Mouse (Mus musculus) midbrain, postnatal 0 days (tissue): ENCODE results near the gene Adgb. TPM values are rescaled to one million over a fixed set of nuclear protein-coding genes. Genes with fewer than 3 reads are reported as not detected.

Experiments used
- ATAC-seq: fragments of 200-750 bp; cut with Nextera tagmentation; 2 replicates; pipeline ENCODE4 v1.8.0; 2017; ENCODE audit warnings: moderate number of reproducible peaks, mild to moderate bottlenecking, moderate TSS enrichment, moderate library complexity; ENCODE audit not compliant: low FRiP score
- DNase-seq: peaks from one replicate; pipeline ENCODE4 v3.0.0-alpha.2; 2015; ENCODE audit warnings: low spot score
- H3K27ac ChIP-seq: fragments of 300-500 bp; sonication (generic); 2 replicates; pipeline ENCODE4 v1.5.1; 2014; ENCODE audit warnings: low read depth, mild to moderate bottlenecking, low read length, mixed read lengths
- H3K27me3 ChIP-seq: fragments of 300-500 bp; sonication (generic); 2 replicates; pipeline ENCODE4 v1.6.1; 2014; ENCODE audit warnings: low read length, control low read depth, mixed read lengths; ENCODE audit not compliant: insufficient read depth
- H3K36me3 ChIP-seq: fragments of 300-500 bp; sonication (generic); 2 replicates; pipeline ENCODE4 v1.6.1; 2014; ENCODE audit warnings: low read length, control low read depth, mixed read lengths; ENCODE audit not compliant: insufficient read depth
- H3K4me1 ChIP-seq: fragments of 300-500 bp; sonication (generic); 2 replicates; pipeline ENCODE4 v1.6.1; 2014; ENCODE audit warnings: mild to moderate bottlenecking, control low read depth, antibody characterized with exemption, low read length, mixed read lengths; ENCODE audit not compliant: insufficient read depth
- H3K4me2 ChIP-seq: fragments of 300-500 bp; sonication (generic); 2 replicates; pipeline ENCODE4 v1.6.1; 2014; ENCODE audit warnings: low read depth, mild to moderate bottlenecking, low read length, mixed read lengths; ENCODE audit not compliant: poor library complexity, severe bottlenecking
- H3K4me3 ChIP-seq: fragments of 300-500 bp; sonication (generic); 2 replicates; pipeline ENCODE4 v1.5.1; 2014; ENCODE audit warnings: low read depth, mild to moderate bottlenecking, low read length, moderate library complexity
- H3K9ac ChIP-seq: fragments of 300-500 bp; sonication (generic); replicated peaks from 2 replicates; pipeline ENCODE4 v1.6.1; 2014; ENCODE audit warnings: mild to moderate bottlenecking, low read length, moderate library complexity, mixed read lengths; ENCODE audit not compliant: poor library complexity, severe bottlenecking
- H3K9me3 ChIP-seq: fragments of 300-500 bp; sonication (generic); 2 replicates; pipeline ENCODE4 v1.6.1; 2016; ENCODE audit warnings: low read length, control low read depth
- CTCF ChIP-seq: IDR thresholded peaks from 2 replicates; pipeline ENCODE4 v1.5.1; 2016; ENCODE audit warnings: antibody characterized with exemption, mild to moderate bottlenecking
- WGBS: fragments of 180-500 bp; shearing (Covaris S2); extraction: QIAGEN DNeasy Blood & Tissue Kit; methylation state at CpG from one replicate; pipeline ENCODE4 v1.1.7; 2014; 5-methylcytosine and 5-hydroxymethylcytosine counted together
- polyA plus RNA-seq: library from polyadenylated mRNA; unstranded; fragments of >200 nt; fragmentation: Nextera tagmentation; extraction: Ambion mirVana; gene quantifications from 2 replicates; pipeline ENCODE4 v1.2.1, GENCODE M21; 2015
- total RNA-seq: library from RNA; depleted of rRNA; stranded (reverse); fragments of >200 nt; gene quantifications from 2 replicates; pipeline ENCODE4 v1.2.3, GENCODE M21; 2014

The Adgb gene
- total and polyA plus RNA-seq, 2 experiments from 2014 or later = 0.33 to 0.36 TPM

- no peak for DNase-seq
- TF ChIP-seq CTCF = no peak
- no peaks in the 10 kb centered on the region for H3K36me3 ChIP-seq
- H3K4me3 ChIP-seq = no peak overlapping the region
- no peak for ATAC-seq
- H3K27ac ChIP-seq = no peak overlapping the region
- no peak overlapping the region for H3K4me2 ChIP-seq
- H3K4me1 ChIP-seq = no peaks in the 10 kb centered on the region
- H3K9ac ChIP-seq = no peak overlapping the region
- no peaks in the 10 kb centered on the region for H3K27me3 ChIP-seq
- H3K9me3 ChIP-seq = no peaks in the 10 kb centered on the region
- 81% methylated on average over 2 of the region's 2 CpGs for WGBS
Observed at GRCm38 (mm10) chr10:10325560-10325959, 146.6 kb downstream of the Adgb start.

- ATAC-seq = no peak
- Histone ChIP-seq H3K36me3 (no peaks in the 10 kb centered on the region), H3K27me3 (no peaks in the 10 kb centered on the region), H3K4me3 (no peak overlapping the region), H3K4me1 (no peaks in the 10 kb centered on the region), H3K4me2 (no peak overlapping the region), H3K9ac (no peak overlapping the region), H3K27ac (no peak overlapping the region), H3K9me3 (no peaks in the 10 kb centered on the region)
- 87% methylated on average over 11 of the region's 11 CpGs for WGBS
- DNase-seq = no peak
- no peak for TF ChIP-seq CTCF
Observed at GRCm38 (mm10) chr10:10322961-10323360, 149.2 kb downstream of the Adgb start.

- Histone ChIP-seq H3K27me3 (no peaks in the 10 kb centered on the region), H3K9me3 (no peaks in the 10 kb centered on the region), H3K36me3 (no peaks in the 10 kb centered on the region), H3K4me3 (peak overlapping the region; percentile 23), H3K9ac (no peak overlapping the region), H3K27ac (no peak overlapping the region), H3K4me2 (peak overlapping the region; percentile 49), H3K4me1 (no peaks in the 10 kb centered on the region)
- TF ChIP-seq CTCF = peak; percentile 99
- ATAC-seq (peak; percentile 90), DNase-seq (peak; percentile 88)
- WGBS = 9% methylated on average over 20 of the region's 20 CpGs
Observed at GRCm38 (mm10) chr10:10321119-10321781, 150.9 kb downstream of the Adgb start.

- no peak for TF ChIP-seq CTCF
- WGBS = 24% methylated on average over 10 of the region's 10 CpGs
- Histone ChIP-seq H3K36me3 (no peaks in the 10 kb centered on the region), H3K4me2 (peak overlapping the region; percentile 49), H3K9me3 (no peaks in the 10 kb centered on the region), H3K9ac (no peak overlapping the region), H3K27ac (no peak overlapping the region), H3K27me3 (no peaks in the 10 kb centered on the region), H3K4me3 (peak overlapping the region; percentile 23), H3K4me1 (no peaks in the 10 kb centered on the region)
- ATAC-seq (peak; percentile 36; the same call in 1 of the 2 replicates), DNase-seq (no peak)
Observed at GRCm38 (mm10) chr10:10320364-10321083, 151.6 kb downstream of the Adgb start.

DNA sequence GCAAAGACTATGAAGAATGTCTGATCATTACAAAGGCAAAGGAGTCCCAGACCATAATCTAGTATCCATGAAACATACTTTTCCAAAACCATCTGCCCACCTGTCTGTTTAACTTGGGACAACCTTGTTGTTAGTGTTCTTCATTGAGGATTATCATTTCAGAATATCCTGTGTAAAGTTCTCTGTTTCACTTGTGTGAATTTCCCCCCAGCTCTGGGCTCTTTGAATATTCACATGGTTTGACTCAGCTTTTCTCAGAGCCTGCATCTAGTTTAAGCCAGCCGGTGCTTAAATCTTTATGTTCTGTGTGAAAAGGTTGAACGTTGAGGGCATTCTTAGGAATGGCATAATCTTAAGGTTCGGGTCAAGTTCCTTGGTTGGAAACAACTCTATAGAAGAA lies 154.0 kb downstream of the Adgb start:
- Histone ChIP-seq H3K9me3 (no peaks in the 10 kb centered on the region), H3K27ac (no peak overlapping the region), H3K36me3 (no peaks in the 10 kb centered on the region), H3K27me3 (no peaks in the 10 kb centered on the region), H3K4me3 (no peak overlapping the region), H3K9ac (no peak overlapping the region), H3K4me2 (no peak overlapping the region), H3K4me1 (no peaks in the 10 kb centered on the region)
- 69% methylated on average over 3 of the region's 3 CpGs for WGBS
- TF ChIP-seq CTCF = no peak
- ATAC-seq (no peak), DNase-seq (no peak)

DNA sequence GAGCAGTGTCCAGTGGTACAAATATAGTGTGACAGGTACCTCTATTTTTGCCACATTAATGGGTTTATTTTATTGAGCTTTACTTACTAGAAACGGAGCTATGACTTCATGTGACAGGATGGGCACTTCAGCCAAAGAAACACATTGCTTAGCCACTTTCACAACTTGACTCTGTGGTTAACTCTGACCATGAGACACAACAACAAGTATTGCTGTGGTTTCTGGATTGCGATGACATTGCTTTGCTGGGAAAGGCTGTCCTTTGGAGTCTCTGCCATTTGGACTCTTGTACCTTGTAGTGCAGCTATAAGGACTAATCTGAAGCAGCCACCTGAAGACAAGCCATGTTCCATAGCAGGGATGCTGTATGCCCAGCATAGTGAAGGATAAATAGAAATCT lies 156.5 kb downstream of the Adgb start:
- Histone ChIP-seq H3K9me3 (no peaks in the 10 kb centered on the region), H3K9ac (no peak overlapping the region), H3K4me2 (no peak overlapping the region), H3K4me3 (no peak overlapping the region), H3K27me3 (no peaks in the 10 kb centered on the region), H3K27ac (no peak overlapping the region), H3K4me1 (no peaks in the 10 kb centered on the region), H3K36me3 (no peaks in the 10 kb centered on the region)
- no peak for DNase-seq
- ATAC-seq = no peak
- WGBS = 93% methylated on average over 2 of the region's 2 CpGs
- no peak for TF ChIP-seq CTCF
